Mouse (Mus musculus): ENCODE data around the gene Dennd4c. TPM values are rescaled to one million over a fixed set of nuclear protein-coding genes. Genes with fewer than 3 reads are reported as not detected.

Gene Dennd4c
- polyA plus RNA-seq (2015; fragmentation: Nextera tagmentation; extraction: Ambion mirVana): 3.6 and 4.0 TPM in 2 replicates

- Histone ChIP-seq H3K4me1 (peaks cover 18% of the 10 kb centered on the region), H3K36me3 (replicated peaks) (no peaks in the 10 kb centered on the region), H3K9me3 (no peaks in the 10 kb centered on the region), H3K9ac (peak within 1 kb of the TSS; percentile 93), H3K4me3 (peak within 1 kb of the TSS; percentile 83), H3K27me3 (replicated peaks) (no peaks in the 10 kb centered on the region), H3K27ac (peak within 1 kb of the TSS; percentile 76), H3K4me2 (peak within 1 kb of the TSS; percentile 74)
- peak; percentile 96 for ATAC-seq (replicated peaks)
- under 1% methylated on average over 87 of the region's 95 CpGs for WGBS
These were observed at the start of gene Dennd4c for GRCm38 (mm10) chr4:86748336-86749291. Gene Dennd4c, plus strand, starts transcription at chr4:86748555.

- H3K4me1 ChIP-seq: no peaks in the 10 kb centered on the region
- H3K36me3 ChIP-seq (replicated peaks): no peaks in the 10 kb centered on the region
- 79% methylated on average over 5 of the region's 5 CpGs for WGBS
- no peak for ATAC-seq (replicated peaks)
- no peak overlapping the region for H3K4me2 ChIP-seq
- H3K27me3 ChIP-seq (replicated peaks): no peaks in the 10 kb centered on the region
- H3K9ac ChIP-seq: no peak overlapping the region
- no peak overlapping the region for H3K4me3 ChIP-seq
- no peak overlapping the region for H3K27ac ChIP-seq
- no peaks in the 10 kb centered on the region for H3K9me3 ChIP-seq
These were observed 49.0 kb upstream of the Dennd4c start for GRCm38 (mm10) chr4:86699161-86699865.

- H3K27me3 ChIP-seq (replicated peaks): no peaks in the 10 kb centered on the region
- H3K4me1 ChIP-seq: no peaks in the 10 kb centered on the region
- no peaks in the 10 kb centered on the region for H3K9me3 ChIP-seq
- ATAC-seq (replicated peaks): no peak
- no peak overlapping the region for H3K27ac ChIP-seq
- WGBS: 25% methylated on average over 1 of the region's 1 CpGs
- H3K4me2 ChIP-seq: no peak overlapping the region
- H3K9ac ChIP-seq: no peak overlapping the region
- no peak overlapping the region for H3K4me3 ChIP-seq
- H3K36me3 ChIP-seq (replicated peaks): no peaks in the 10 kb centered on the region
These were observed 39.6 kb upstream of the Dennd4c start for GRCm38 (mm10) chr4:86708801-86709200.

- H3K36me3 ChIP-seq (replicated peaks): no peaks in the 10 kb centered on the region
- H3K4me3 ChIP-seq: no peak overlapping the region
- H3K27ac ChIP-seq: no peak overlapping the region
- 67% methylated on average over 6 of the region's 6 CpGs for WGBS
- H3K4me2 ChIP-seq: no peak overlapping the region
- H3K4me1 ChIP-seq: no peaks in the 10 kb centered on the region
- H3K9me3 ChIP-seq: no peaks in the 10 kb centered on the region
- no peak overlapping the region for H3K9ac ChIP-seq
- no peaks in the 10 kb centered on the region for H3K27me3 ChIP-seq (replicated peaks)
- no peak for ATAC-seq (replicated peaks)
These were observed 38.2 kb upstream of the Dennd4c start for GRCm38 (mm10) chr4:86710034-86710650.

- no peaks in the 10 kb centered on the region for H3K9me3 ChIP-seq
- H3K27me3 ChIP-seq (replicated peaks): no peaks in the 10 kb centered on the region
- no peaks in the 10 kb centered on the region for H3K4me1 ChIP-seq
- H3K4me2 ChIP-seq: no peak overlapping the region
- no peaks in the 10 kb centered on the region for H3K36me3 ChIP-seq (replicated peaks)
- H3K27ac ChIP-seq: no peak overlapping the region
- H3K4me3 ChIP-seq: no peak overlapping the region
- 73% methylated on average over 4 of the region's 4 CpGs for WGBS
- H3K9ac ChIP-seq: no peak overlapping the region
- ATAC-seq (replicated peaks): no peak
These were observed 37.6 kb upstream of the Dennd4c start for GRCm38 (mm10) chr4:86710666-86711215.

- no peak overlapping the region for H3K4me2 ChIP-seq
- no peak overlapping the region for H3K9ac ChIP-seq
- H3K4me1 ChIP-seq: no peaks in the 10 kb centered on the region
- no peak overlapping the region for H3K4me3 ChIP-seq
- H3K27ac ChIP-seq: no peak overlapping the region
- no peaks in the 10 kb centered on the region for H3K27me3 ChIP-seq (replicated peaks)
- ATAC-seq (replicated peaks): no peak
- no peaks in the 10 kb centered on the region for H3K9me3 ChIP-seq
- 92% methylated on average over 12 of the region's 12 CpGs for WGBS
- H3K36me3 ChIP-seq (replicated peaks): no peaks in the 10 kb centered on the region
These were observed 35.6 kb upstream of the Dennd4c start for GRCm38 (mm10) chr4:86712751-86713195.

- H3K9ac ChIP-seq: no peak overlapping the region
- H3K36me3 ChIP-seq (replicated peaks): no peaks in the 10 kb centered on the region
- H3K4me1 ChIP-seq: no peaks in the 10 kb centered on the region
- H3K27me3 ChIP-seq (replicated peaks): no peaks in the 10 kb centered on the region
- no peak overlapping the region for H3K4me2 ChIP-seq
- WGBS: 78% methylated on average over 2 of the region's 2 CpGs
- no peak for ATAC-seq (replicated peaks)
- no peak overlapping the region for H3K27ac ChIP-seq
- H3K4me3 ChIP-seq: no peak overlapping the region
- H3K9me3 ChIP-seq: no peaks in the 10 kb centered on the region
These were observed 34.8 kb upstream of the Dennd4c start for GRCm38 (mm10) chr4:86713518-86713917.

GRCm38 (mm10) chr4:86715341-86715740 lies 33.0 kb upstream of the Dennd4c start:
- Histone ChIP-seq H3K9ac (no peak overlapping the region), H3K4me1 (no peaks in the 10 kb centered on the region), H3K4me3 (no peak overlapping the region), H3K27ac (no peak overlapping the region), H3K36me3 (replicated peaks) (no peaks in the 10 kb centered on the region), H3K4me2 (no peak overlapping the region), H3K27me3 (replicated peaks) (no peaks in the 10 kb centered on the region), H3K9me3 (no peaks in the 10 kb centered on the region)
- ATAC-seq (replicated peaks): no peak
- WGBS: 97% methylated on average over 1 of the region's 1 CpGs

GRCm38 (mm10) chr4:86717176-86717575 lies 31.2 kb upstream of the Dennd4c start:
- WGBS: 82% methylated on average over 1 of the region's 1 CpGs
- no peak for ATAC-seq (replicated peaks)
- H3K9me3 ChIP-seq: no peaks in the 10 kb centered on the region

GRCm38 (mm10) chr4:86718878-86719577 lies 29.3 kb upstream of the Dennd4c start:
- H3K36me3 ChIP-seq (replicated peaks): no peaks in the 10 kb centered on the region
- H3K4me2 ChIP-seq: no peak overlapping the region
- no peak for ATAC-seq (replicated peaks)
- no peak overlapping the region for H3K9ac ChIP-seq
- no peaks in the 10 kb centered on the region for H3K27me3 ChIP-seq (replicated peaks)
- H3K9me3 ChIP-seq: no peaks in the 10 kb centered on the region
- 79% methylated on average over 4 of the region's 4 CpGs for WGBS
- H3K4me3 ChIP-seq: no peak overlapping the region
- H3K4me1 ChIP-seq: no peaks in the 10 kb centered on the region
- H3K27ac ChIP-seq: no peak overlapping the region

More at GRCm38 (mm10) chr4:86717176-86717575, 31.2 kb upstream of the Dennd4c start:
- Histone ChIP-seq H3K9ac (no peak overlapping the region), H3K4me2 (no peak overlapping the region), H3K36me3 (replicated peaks) (no peaks in the 10 kb centered on the region), H3K27me3 (replicated peaks) (no peaks in the 10 kb centered on the region), H3K27ac (no peak overlapping the region), H3K4me1 (no peaks in the 10 kb centered on the region), H3K4me3 (no peak overlapping the region)

- H3K4me2 ChIP-seq: no peak overlapping the region
- H3K4me3 ChIP-seq: no peak overlapping the region
- no peak overlapping the region for H3K9ac ChIP-seq
- no peaks in the 10 kb centered on the region for H3K4me1 ChIP-seq
- no peak for ATAC-seq (replicated peaks)
- no peak overlapping the region for H3K27ac ChIP-seq
- H3K9me3 ChIP-seq: no peaks in the 10 kb centered on the region
- H3K36me3 ChIP-seq (replicated peaks): no peaks in the 10 kb centered on the region
- WGBS: 79% methylated on average over 8 of the region's 8 CpGs
- H3K27me3 ChIP-seq (replicated peaks): no peaks in the 10 kb centered on the region
These were observed 26.4 kb upstream of the Dennd4c start for GRCm38 (mm10) chr4:86721856-86722358.
